Mouse (Mus musculus) bone marrow macrophage, adult 2 months (primary cell): ENCODE results near the gene Gdf1. TPM values are rescaled to one million over a fixed set of nuclear protein-coding genes. Genes with fewer than 3 reads are reported as not detected.

Experiments
- H3K27ac ChIP-seq: 2 replicates; pipeline ENCODE4 v1.5.1; 2012; ENCODE audit warnings: low read depth, low read length; ENCODE audit not compliant: insufficient read depth
- H3K4me1 ChIP-seq: 2 replicates; pipeline ENCODE4 v1.6.1; 2012; ENCODE audit warnings: low read length; ENCODE audit not compliant: control insufficient read depth, insufficient read depth
- H3K4me3 ChIP-seq: 2 replicates; pipeline ENCODE4 v1.5.1; 2012; ENCODE audit warnings: mild to moderate bottlenecking, low read length, moderate library complexity; ENCODE audit not compliant: insufficient read depth
- CTCF ChIP-seq: IDR thresholded peaks from 2 replicates; pipeline ENCODE4 v1.5.1; 2012; ENCODE audit warnings: low read depth, mild to moderate bottlenecking, low read length, moderate library complexity
- POLR2A ChIP-seq: IDR thresholded peaks from 2 replicates; pipeline ENCODE4 v1.6.1; 2012; ENCODE audit warnings: mild to moderate bottlenecking, low read depth, low read length, borderline replicate concordance
- polyA plus RNA-seq: library from polyadenylated mRNA; stranded (reverse); fragments of >200 nt; gene quantifications from 2 replicates; pipeline ENCODE4 v1.2.4, GENCODE M21; 2012; ENCODE audit not compliant: missing spikeins, insufficient read depth, insufficient read length

Gdf1 gene
- not detected in 2 replicates for polyA plus RNA-seq

DNA sequence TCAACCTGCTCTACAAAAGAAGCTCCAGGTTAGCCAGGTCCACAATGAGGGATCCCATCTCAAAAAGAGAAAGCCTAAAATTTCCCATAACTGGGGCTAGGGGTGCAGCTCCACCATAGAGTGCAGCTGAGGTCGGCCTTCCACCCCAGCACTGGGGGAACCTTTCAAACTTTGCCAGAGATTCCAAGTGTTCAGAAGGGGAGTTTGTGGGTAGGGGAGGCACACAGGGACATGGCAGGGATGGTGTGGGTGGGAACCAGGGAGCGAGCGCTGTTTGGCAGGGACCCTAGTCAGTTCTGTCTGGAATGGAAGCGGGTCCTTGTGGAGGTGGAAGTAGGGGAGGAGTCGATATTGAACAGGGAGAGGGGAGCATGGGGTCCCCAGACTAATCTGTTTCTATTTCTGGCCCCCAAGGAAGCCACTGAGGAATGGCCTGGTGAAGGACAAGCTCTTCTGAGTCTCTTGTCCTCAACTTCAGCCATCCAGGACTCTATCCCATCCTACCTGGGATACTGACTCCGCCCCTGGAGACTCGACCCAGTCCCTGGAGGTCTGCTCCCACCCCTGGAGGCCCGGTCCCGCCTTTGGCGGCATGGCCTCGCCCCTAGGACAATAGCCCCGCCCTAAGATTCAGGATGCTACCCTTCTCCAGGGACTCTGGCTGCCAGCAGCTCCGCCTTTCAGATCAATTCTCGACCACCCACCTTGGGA, at the start of gene Gdf1:
Gene Gdf1, plus strand, starts transcription at position 694 of the 711 bp plus-strand sequence.
- Histone ChIP-seq H3K4me1 (peaks cover 5% of the 10 kb centered on the region; the same call in 1 of the 2 replicates), H3K4me3 (no peak within 1 kb of the TSS), H3K27ac (no peak within 1 kb of the TSS)
- no peak for TF ChIP-seq CTCF
- no peak for TF ChIP-seq POLR2A

DNA sequence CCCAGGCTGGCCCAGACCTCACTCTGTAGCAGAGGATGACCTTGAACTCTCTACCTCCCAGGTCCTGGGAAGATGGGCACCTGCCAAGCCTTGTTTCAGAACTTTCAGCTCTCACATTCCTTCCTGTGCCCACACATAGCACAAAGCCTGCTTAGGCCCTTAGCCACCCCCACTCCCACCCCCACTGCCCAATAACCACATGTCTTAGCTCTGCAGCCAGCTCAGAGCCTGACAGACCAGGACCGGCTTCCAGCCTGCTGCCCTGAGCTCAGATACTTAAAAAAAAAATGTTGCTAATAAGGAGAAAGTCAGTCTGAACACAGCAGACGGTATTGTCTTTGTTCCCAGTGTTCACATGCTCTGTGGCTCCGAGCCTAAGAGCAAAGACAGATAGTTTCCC, 48.6 kb upstream of the Gdf1 start:
- peaks cover 12% of the 10 kb centered on the region for H3K4me1 ChIP-seq
- H3K4me3 ChIP-seq: no peak overlapping the region
- TF ChIP-seq CTCF (no peak), POLR2A (no peak)
- no peak overlapping the region for H3K27ac ChIP-seq

GRCm38 (mm10) chr8:70282603-70283135, 46.9 kb upstream of the Gdf1 start, which contains the start of gene Homer3:
Gene Homer3 (plus strand): TSS chr8:70282827.
- peaks cover 12% of the 10 kb centered on the region for H3K4me1 ChIP-seq

DNA sequence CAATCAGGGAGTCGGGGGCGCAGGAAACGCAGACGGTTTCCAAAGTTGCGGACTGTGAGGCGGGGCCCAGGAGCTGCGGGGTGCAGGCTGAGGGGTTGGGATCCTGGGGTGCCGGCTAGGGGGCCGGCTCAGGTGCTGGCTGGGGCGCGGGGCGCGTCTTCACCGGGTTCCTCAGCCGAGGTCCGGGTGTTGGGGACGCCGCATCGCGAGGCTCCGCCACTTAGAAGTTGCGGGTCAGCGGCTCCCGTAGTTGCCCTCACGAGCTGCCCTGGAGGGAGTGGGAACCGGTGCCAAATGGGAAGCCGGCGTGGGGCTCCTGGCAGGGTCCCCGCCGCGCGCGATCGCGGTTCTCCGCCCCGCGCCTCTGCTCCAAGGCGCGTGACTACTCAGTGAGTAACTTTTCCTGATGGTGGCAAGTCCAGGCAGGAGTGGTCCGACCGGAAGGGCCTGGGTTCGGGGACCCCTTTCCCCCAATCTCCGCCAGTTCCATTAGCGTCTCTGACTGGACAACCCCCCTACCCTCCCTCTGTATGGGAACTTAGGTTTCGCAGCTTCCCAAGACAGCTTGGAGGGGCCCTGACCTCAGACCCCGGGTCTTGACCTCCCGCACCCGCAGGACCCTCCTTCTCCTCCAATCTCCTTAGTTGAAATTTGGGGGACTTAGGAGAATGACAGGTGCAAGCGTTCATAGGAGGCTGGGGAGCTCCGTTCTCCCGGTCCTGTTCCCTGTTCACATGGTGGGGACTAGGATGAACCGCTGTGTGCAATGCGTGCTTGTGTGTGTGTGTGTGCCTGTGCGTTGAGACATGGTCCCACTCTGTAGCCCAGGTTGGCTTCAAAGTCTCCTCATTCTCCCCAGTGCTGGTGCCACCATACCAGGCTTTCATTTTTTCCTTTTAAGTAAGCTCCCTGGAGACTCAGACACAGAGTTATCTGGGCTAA, 46.2 kb upstream of the Gdf1 start:
- Histone ChIP-seq H3K4me1 (peaks cover 12% of the 10 kb centered on the region), H3K27ac (peak overlapping the region; percentile 8; the same call in 1 of the 2 replicates), H3K4me3 (peak overlapping the region; percentile 83)
- TF ChIP-seq POLR2A: no peak
- TF ChIP-seq CTCF: no peak

More at GRCm38 (mm10) chr8:70282603-70283135, 46.9 kb upstream of the Gdf1 start, which contains the start of gene Homer3:
- Histone ChIP-seq H3K27ac (peak within 1 kb of the TSS; percentile 8; the same call in 1 of the 2 replicates), H3K4me3 (peak within 1 kb of the TSS; percentile 83)
- TF ChIP-seq POLR2A: no peak
- peak; percentile 22; the same call in 1 of the 2 replicates for TF ChIP-seq CTCF

DNA sequence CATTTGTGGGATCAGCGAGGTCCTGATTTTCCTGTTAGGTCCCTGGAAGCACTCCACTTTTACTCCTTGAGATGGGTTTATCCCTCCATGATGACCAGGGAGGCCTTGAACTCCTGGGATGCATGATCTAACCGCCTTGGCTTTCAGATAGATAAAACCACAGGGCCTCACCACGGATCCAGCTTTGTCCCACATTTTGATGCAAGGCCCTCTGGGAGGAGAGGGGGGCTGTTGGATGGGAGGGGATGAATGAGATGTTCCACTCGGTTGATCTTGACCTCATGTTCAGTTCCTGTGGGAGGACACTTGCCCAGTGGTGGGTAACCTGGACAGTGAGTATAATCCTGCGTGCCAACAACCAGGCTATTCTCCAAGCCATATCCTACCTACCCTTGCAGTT, 45.2 kb upstream of the Gdf1 start:
- no peak overlapping the region for H3K4me3 ChIP-seq
- TF ChIP-seq POLR2A: no peak
- TF ChIP-seq CTCF: no peak

GRCm38 (mm10) chr8:70285304-70285703, 44.3 kb upstream of the Gdf1 start:
- no peak for TF ChIP-seq CTCF
- H3K4me3 ChIP-seq: no peak overlapping the region

More for the DNA sequence above, 45.2 kb upstream of the Gdf1 start:
- H3K4me1 ChIP-seq: peaks cover 8% of the 10 kb centered on the region
- no peak overlapping the region for H3K27ac ChIP-seq

GRCm38 (mm10) chr8:70286737-70287136, 42.9 kb upstream of the Gdf1 start:
- no peak for TF ChIP-seq POLR2A
- peak; percentile 38 for TF ChIP-seq CTCF
- H3K4me3 ChIP-seq: no peak overlapping the region
- no peak overlapping the region for H3K27ac ChIP-seq
- H3K4me1 ChIP-seq: peaks cover 7% of the 10 kb centered on the region

More at GRCm38 (mm10) chr8:70285304-70285703, 44.3 kb upstream of the Gdf1 start:
- Histone ChIP-seq H3K27ac (no peak overlapping the region), H3K4me1 (peaks cover 7% of the 10 kb centered on the region)

GRCm38 (mm10) chr8:70293988-70294405, 35.6 kb upstream of the Gdf1 start:
- Histone ChIP-seq H3K4me3 (no peak overlapping the region), H3K27ac (no peak overlapping the region), H3K4me1 (no peaks in the 10 kb centered on the region)
- TF ChIP-seq CTCF (no peak), POLR2A (no peak)

DNA sequence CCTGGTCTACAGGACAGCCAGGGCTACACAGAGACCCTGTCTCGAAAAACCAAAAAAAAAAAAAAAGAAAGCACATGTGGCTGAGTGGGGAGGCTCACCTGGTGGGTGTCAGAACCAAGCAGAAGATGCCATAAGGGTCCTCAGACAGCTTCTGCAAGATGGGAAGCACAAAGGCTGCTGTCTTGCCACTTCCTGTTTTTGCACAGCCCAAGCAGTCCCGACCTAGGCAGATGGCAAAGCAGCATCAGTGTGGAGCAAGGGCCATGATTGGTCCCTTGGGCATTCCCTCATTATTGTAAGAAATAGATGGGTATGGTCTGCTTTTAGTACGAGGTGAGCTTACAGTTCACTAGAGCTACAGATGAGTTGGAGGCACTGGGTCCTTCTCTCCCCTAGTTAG, 28.7 kb upstream of the Gdf1 start:
- H3K27ac ChIP-seq: no peak overlapping the region
- H3K4me1 ChIP-seq: peaks cover 8% of the 10 kb centered on the region
- no peak overlapping the region for H3K4me3 ChIP-seq

More for the DNA sequence above, 28.7 kb upstream of the Gdf1 start:
- TF ChIP-seq CTCF: no peak
- no peak for TF ChIP-seq POLR2A
